Mouse (Mus musculus) liver, embryonic 12.5 days (tissue): ENCODE results near the gene Olig1. TPM values are rescaled to one million over a fixed set of nuclear protein-coding genes. Genes with fewer than 3 reads are reported as not detected.
A peak's percentile ranks its signal among the peaks of the same experiment; 100 is the strongest.

Experiments used
- ATAC-seq: fragments of 200-750 bp; cut with Nextera tagmentation; 2 replicates; pipeline ENCODE4 v1.8.0; 2017; ENCODE audit warnings: moderate number of reproducible peaks, mild to moderate bottlenecking, moderate library complexity
- H3K27ac ChIP-seq: fragments of 300-500 bp; sonication (generic); 2 replicates; pipeline ENCODE4 v1.5.1; 2016; ENCODE audit warnings: mild to moderate bottlenecking
- H3K27me3 ChIP-seq: fragments of 300-500 bp; sonication (generic); replicated peaks from 2 replicates; pipeline ENCODE4 v1.6.1; 2016; ENCODE audit warnings: mild to moderate bottlenecking, moderate library complexity
- H3K36me3 ChIP-seq: fragments of 300-500 bp; sonication (generic); 2 replicates; pipeline ENCODE4 v1.6.1; 2016; ENCODE audit warnings: mild to moderate bottlenecking, moderate library complexity
- H3K4me1 ChIP-seq: fragments of 300-500 bp; sonication (generic); 2 replicates; pipeline ENCODE4 v1.6.1; 2016
- H3K4me2 ChIP-seq: fragments of 300-500 bp; sonication (generic); 2 replicates; pipeline ENCODE4 v1.6.1; 2016; ENCODE audit warnings: mild to moderate bottlenecking, moderate library complexity
- H3K4me3 ChIP-seq: fragments of 300-500 bp; sonication (generic); 2 replicates; pipeline ENCODE4 v1.5.1; 2016; ENCODE audit warnings: mild to moderate bottlenecking, moderate library complexity
- H3K9ac ChIP-seq: fragments of 300-500 bp; sonication (generic); 2 replicates; pipeline ENCODE4 v1.6.1; 2016; ENCODE audit warnings: mild to moderate bottlenecking, moderate library complexity
- H3K9me3 ChIP-seq: fragments of 300-500 bp; sonication (generic); replicated peaks from 2 replicates; pipeline ENCODE4 v1.6.1; 2016; ENCODE audit warnings: mild to moderate bottlenecking, moderate library complexity
- WGBS: fragments of 180-500 bp; shearing (Covaris S2); methylation state at CpG from one replicate; pipeline ENCODE4 v1.1.7; 2016; ENCODE audit not compliant: insufficient replicate concordance; 5-methylcytosine and 5-hydroxymethylcytosine counted together
- polyA plus RNA-seq: library from polyadenylated mRNA; unstranded; fragments of >200 nt; fragmentation: Nextera tagmentation; extraction: Ambion mirVana; gene quantifications from 2 replicates; pipeline ENCODE4 v1.2.1, GENCODE M21; 2016

Olig1 gene
- polyA plus RNA-seq, result not detected in 2 replicates

GRCm38 (mm10) chr16:91269468-91270211, at the start of gene Olig1:
Olig1 (plus strand) TSS chr16:91269772.
- ATAC-seq, result peak; percentile 58; the same call in 1 of the 2 replicates
- WGBS, result 2% methylated on average over 64 of the region's 64 CpGs
- Histone ChIP-seq H3K27me3 (peaks cover 98% of the 10 kb centered on the region), H3K4me3 (peak within 1 kb of the TSS; percentile 37), H3K4me1 (peaks cover 12% of the 10 kb centered on the region; the same call in 1 of the 2 replicates), H3K4me2 (peak within 1 kb of the TSS; percentile 58), H3K27ac (no peak within 1 kb of the TSS), H3K36me3 (no peaks in the 10 kb centered on the region), H3K9me3 (no peaks in the 10 kb centered on the region), H3K9ac (no peak within 1 kb of the TSS)

GRCm38 (mm10) chr16:91222171-91222642, 47.4 kb upstream of the Olig1 start:
- Histone ChIP-seq H3K27ac (no peak overlapping the region), H3K9ac (no peak overlapping the region), H3K9me3 (peaks cover 5% of the 10 kb centered on the region; the same call in 1 of the 2 replicates), H3K4me1 (peaks cover 16% of the 10 kb centered on the region), H3K36me3 (no peaks in the 10 kb centered on the region), H3K4me3 (no peak overlapping the region), H3K4me2 (no peak overlapping the region), H3K27me3 (peaks cover 99% of the 10 kb centered on the region)
- no peak for ATAC-seq
- 2% methylated on average over 25 of the region's 25 CpGs for WGBS

- 2% methylated on average over 27 of the region's 27 CpGs for WGBS
- Histone ChIP-seq H3K4me3 (no peak overlapping the region), H3K27me3 (peaks cover 99% of the 10 kb centered on the region), H3K9me3 (peaks cover 5% of the 10 kb centered on the region; the same call in 1 of the 2 replicates), H3K9ac (no peak overlapping the region), H3K36me3 (no peaks in the 10 kb centered on the region), H3K4me1 (peaks cover 16% of the 10 kb centered on the region), H3K4me2 (no peak overlapping the region), H3K27ac (no peak overlapping the region)
- ATAC-seq, result no peak
Observed at GRCm38 (mm10) chr16:91222643-91223271, 46.8 kb upstream of the Olig1 start.

GRCm38 (mm10) chr16:91223327-91224067, 46.1 kb upstream of the Olig1 start:
- Histone ChIP-seq H3K36me3 (no peaks in the 10 kb centered on the region), H3K9me3 (no peaks in the 10 kb centered on the region), H3K27ac (no peak overlapping the region), H3K4me2 (no peak overlapping the region), H3K4me3 (no peak overlapping the region), H3K4me1 (peaks cover 16% of the 10 kb centered on the region), H3K27me3 (peaks cover 100% of the 10 kb centered on the region), H3K9ac (no peak overlapping the region)
- 3% methylated on average over 34 of the region's 35 CpGs for WGBS
- ATAC-seq, result no peak

GRCm38 (mm10) chr16:91224068-91224402, 45.5 kb upstream of the Olig1 start:
- no peak for ATAC-seq
- Histone ChIP-seq H3K9me3 (no peaks in the 10 kb centered on the region), H3K4me3 (no peak overlapping the region), H3K27ac (no peak overlapping the region), H3K4me1 (peaks cover 16% of the 10 kb centered on the region), H3K4me2 (no peak overlapping the region), H3K36me3 (no peaks in the 10 kb centered on the region), H3K9ac (no peak overlapping the region), H3K27me3 (peaks cover 100% of the 10 kb centered on the region)
- 8% methylated on average over 10 of the region's 10 CpGs for WGBS

- peaks cover 16% of the 10 kb centered on the region for H3K4me1 ChIP-seq
- peaks cover 100% of the 10 kb centered on the region for H3K27me3 ChIP-seq
- WGBS, result 3% methylated on average over 26 of the region's 26 CpGs
- no peak overlapping the region for H3K9ac ChIP-seq
- H3K4me2 ChIP-seq, result peak overlapping the region; percentile 49
- H3K27ac ChIP-seq, result no peak overlapping the region
- no peaks in the 10 kb centered on the region for H3K36me3 ChIP-seq
- no peaks in the 10 kb centered on the region for H3K9me3 ChIP-seq
- peak overlapping the region; percentile 32 for H3K4me3 ChIP-seq
- ATAC-seq, result no peak
Observed at GRCm38 (mm10) chr16:91224481-91225232, 44.9 kb upstream of the Olig1 start.

- Histone ChIP-seq H3K9ac (no peak within 1 kb of the TSS), H3K4me2 (peak within 1 kb of the TSS; percentile 49), H3K27ac (no peak within 1 kb of the TSS), H3K9me3 (no peaks in the 10 kb centered on the region), H3K27me3 (peaks cover 100% of the 10 kb centered on the region), H3K4me3 (peak within 1 kb of the TSS; percentile 32), H3K4me1 (peaks cover 16% of the 10 kb centered on the region), H3K36me3 (no peaks in the 10 kb centered on the region)
- WGBS, result 3% methylated on average over 53 of the region's 53 CpGs
- ATAC-seq, result no peak
Observed at GRCm38 (mm10) chr16:91225233-91226037, 44.1 kb upstream of the Olig1 start, which contains the start of gene Olig2. Olig2 (plus strand) TSS chr16:91225457.

GRCm38 (mm10) chr16:91226038-91226882, 43.3 kb upstream of the Olig1 start:
- no peak overlapping the region for H3K4me2 ChIP-seq
- H3K36me3 ChIP-seq, result no peaks in the 10 kb centered on the region
- no peak for ATAC-seq
- WGBS, result 2% methylated on average over 60 of the region's 60 CpGs
- H3K27me3 ChIP-seq, result peaks cover 100% of the 10 kb centered on the region
- H3K4me1 ChIP-seq, result peaks cover 16% of the 10 kb centered on the region
- H3K9me3 ChIP-seq, result no peaks in the 10 kb centered on the region
- H3K4me3 ChIP-seq, result no peak overlapping the region
- H3K27ac ChIP-seq, result no peak overlapping the region
- H3K9ac ChIP-seq, result no peak overlapping the region

GRCm38 (mm10) chr16:91226883-91227759, 42.5 kb upstream of the Olig1 start:
- Histone ChIP-seq H3K4me2 (no peak overlapping the region), H3K27ac (no peak overlapping the region), H3K9me3 (no peaks in the 10 kb centered on the region), H3K27me3 (peaks cover 100% of the 10 kb centered on the region), H3K4me3 (no peak overlapping the region), H3K36me3 (no peaks in the 10 kb centered on the region), H3K9ac (no peak overlapping the region), H3K4me1 (peaks cover 13% of the 10 kb centered on the region)
- ATAC-seq, result no peak
- WGBS, result 2% methylated on average over 64 of the region's 85 CpGs

GRCm38 (mm10) chr16:91227760-91228043, 41.9 kb upstream of the Olig1 start:
- Histone ChIP-seq H3K27me3 (peaks cover 100% of the 10 kb centered on the region), H3K4me1 (peaks cover 9% of the 10 kb centered on the region), H3K36me3 (no peaks in the 10 kb centered on the region), H3K4me2 (no peak overlapping the region), H3K27ac (no peak overlapping the region), H3K4me3 (no peak overlapping the region), H3K9me3 (no peaks in the 10 kb centered on the region), H3K9ac (no peak overlapping the region)
- 5% methylated on average over 6 of the region's 6 CpGs for WGBS
- ATAC-seq, result no peak
